Mouse (Mus musculus) CH12.LX (cell line): ENCODE results near the gene Prkag2. TPM values are rescaled to one million over a fixed set of nuclear protein-coding genes. Genes with fewer than 3 reads are reported as not detected.

Experiments used
- DNase-seq: peaks from one replicate; pipeline ENCODE4 v3.0.0-alpha.2; 2013; ENCODE audit errors: extremely low read depth
- H3K27ac ChIP-seq: 2 replicates; pipeline ENCODE4 v1.5.1; 2012; ENCODE audit warnings: low read depth, mild to moderate bottlenecking, control low read depth, moderate library complexity; ENCODE audit not compliant: insufficient read depth
- H3K27me3 ChIP-seq: replicated peaks from 2 replicates; pipeline ENCODE3; 2012; ENCODE audit warnings: inconsistent platforms
- H3K36me3 ChIP-seq, 2 experiments: replicated peaks in 1 of 2; 2 replicates each; pipeline versions ENCODE3 to v1.6.1; 2012; ENCODE audit warnings: inconsistent platforms in 1 of 2, low read length in 1 of 2, mild to moderate bottlenecking in 1 of 2, mixed read lengths in 1 of 2, moderate library complexity in 1 of 2; ENCODE audit not compliant: control insufficient read depth in 1 of 2, insufficient read depth in 1 of 2
- H3K4me1 ChIP-seq, 2 experiments: 2 replicates each; pipeline ENCODE4 v1.6.1; 2012; ENCODE audit warnings: inconsistent platforms in 1 of 2, moderate library complexity in 1 of 2; ENCODE audit not compliant: insufficient read depth in 2 of 2, control insufficient read depth in 1 of 2
- H3K4me2 ChIP-seq: 2 replicates; pipeline ENCODE4 v1.6.1; 2012; ENCODE audit warnings: low read depth, mild to moderate bottlenecking, control low read depth; ENCODE audit not compliant: poor library complexity, insufficient read depth, severe bottlenecking
- H3K4me3 ChIP-seq, 3 experiments: fragments of 150-350 bp in 1 of 3; sonication (generic) in 1 of 3; replicated peaks in 1 of 3; 2 replicates each; pipeline versions ENCODE3 to v1.5.1; 2011 to 2012; ENCODE audit warnings: low read depth in 2 of 3, low read length in 2 of 3, mild to moderate bottlenecking in 2 of 3, moderate library complexity in 2 of 3, control low read depth in 1 of 3, improper control_type of control experiment in 1 of 3, inconsistent platforms in 1 of 3, mixed read lengths in 1 of 3; ENCODE audit not compliant: poor library complexity in 1 of 3
- H3K79me2 ChIP-seq: replicated peaks from 2 replicates; pipeline ENCODE4 v1.6.1; 2012; ENCODE audit warnings: mild to moderate bottlenecking, moderate library complexity; ENCODE audit not compliant: control insufficient read depth, poor library complexity, insufficient read depth, severe bottlenecking; ENCODE audit errors: extremely low read depth
- H3K9ac ChIP-seq: 2 replicates; pipeline ENCODE4 v1.6.1; 2012; ENCODE audit warnings: low read depth, mild to moderate bottlenecking, control low read depth, moderate library complexity; ENCODE audit not compliant: insufficient read depth
- H3K9me3 ChIP-seq: replicated peaks from 2 replicates; pipeline ENCODE3; 2012; ENCODE audit warnings: low read length, inconsistent platforms, mixed read lengths
- CTCF ChIP-seq, 2 experiments: IDR thresholded peaks in 1 of 2; conservative IDR thresholded peaks in 1 of 2; 2 replicates each; pipeline ENCODE4 v1.5.1; 2011 to 2012; ENCODE audit warnings: low read depth in 2 of 2, low read length in 2 of 2, improper control_type of control experiment in 1 of 2, inconsistent platforms in 1 of 2, mild to moderate bottlenecking in 1 of 2, moderate library complexity in 1 of 2
- E2F4 ChIP-seq: IDR thresholded peaks from 2 replicates; pipeline ENCODE4 v1.6.1; 2011; ENCODE audit warnings: low read depth, low read length, improper control_type of control experiment; ENCODE audit not compliant: insufficient replicate concordance
- ETS1 ChIP-seq: conservative IDR thresholded peaks from 2 replicates; pipeline ENCODE4 v1.6.1; 2012; ENCODE audit warnings: low read depth, mild to moderate bottlenecking, inconsistent platforms, low read length, improper control_type of control experiment, moderate library complexity
- HCFC1 ChIP-seq: IDR thresholded peaks from 2 replicates; pipeline ENCODE4 v1.6.1; 2012; ENCODE audit warnings: low read depth, mild to moderate bottlenecking, inconsistent platforms, low read length, improper control_type of control experiment
- IRF4 ChIP-seq: IDR thresholded peaks from 2 replicates; pipeline ENCODE4 v1.6.1; 2014; ENCODE audit warnings: low read depth, mild to moderate bottlenecking, inconsistent platforms, low read length, improper control_type of control experiment
- JUND ChIP-seq: conservative IDR thresholded peaks from 2 replicates; pipeline ENCODE4 v1.6.1; 2011; ENCODE audit warnings: low read depth, low read length, improper control_type of control experiment
- KAT2A ChIP-seq: IDR thresholded peaks from 2 replicates; pipeline ENCODE4 v1.6.1; 2012; ENCODE audit warnings: low read length, improper control_type of control experiment, inconsistent platforms; ENCODE audit not compliant: insufficient replicate concordance
- MAX ChIP-seq: IDR thresholded peaks from 2 replicates; pipeline ENCODE4 v1.6.1; 2011; ENCODE audit warnings: low read length, improper control_type of control experiment
- MAZ ChIP-seq: IDR thresholded peaks from 2 replicates; pipeline ENCODE4 v1.6.1; 2012; ENCODE audit warnings: low read depth, mild to moderate bottlenecking, inconsistent platforms, low read length, improper control_type of control experiment, moderate library complexity
- MYC ChIP-seq: IDR thresholded peaks from 2 replicates; pipeline ENCODE4 v1.6.1; 2011; ENCODE audit warnings: low read depth, mild to moderate bottlenecking, improper control_type of control experiment, low read length
- NELFE ChIP-seq: IDR thresholded peaks from 2 replicates; pipeline ENCODE4 v1.6.1; 2011; ENCODE audit warnings: low read depth, low read length, improper control_type of control experiment
- POLR2AphosphoS2 ChIP-seq: IDR thresholded peaks from 2 replicates; pipeline ENCODE4 v1.6.1; 2011; ENCODE audit warnings: low read depth, low read length, improper control_type of control experiment
- RCOR1 ChIP-seq: conservative IDR thresholded peaks from 2 replicates; pipeline ENCODE4 v1.6.1; 2012; ENCODE audit warnings: low read depth, mild to moderate bottlenecking, inconsistent platforms, low read length, improper control_type of control experiment
- SIN3A ChIP-seq: IDR thresholded peaks from 2 replicates; pipeline ENCODE4 v1.6.1; 2012; ENCODE audit warnings: low read length, improper control_type of control experiment, inconsistent platforms
- SMC3 ChIP-seq: IDR thresholded peaks from 2 replicates; pipeline ENCODE4 v1.6.1; 2011; ENCODE audit warnings: low read depth, low read length, improper control_type of control experiment
- USF1 ChIP-seq: IDR thresholded peaks from 2 replicates; pipeline ENCODE4 v1.6.1; 2014; ENCODE audit warnings: low read depth, mild to moderate bottlenecking, inconsistent platforms, low read length, improper control_type of control experiment
- dilution Hi-C: fragments of 300-500 bp; cut with MboI; formaldehyde crosslinking; loops from 2 replicates; pipeline ENCODE4 v1.14.3; 2020; ENCODE audit warnings: low sequenced_read_pairs; ENCODE audit not compliant: extremely low pct_unique_long_range_greater_than_20kb, extremely low pct_ligation_motif_present
- in situ Hi-C: fragments of 300-500 bp; cut with MboI; formaldehyde crosslinking; loops from 3 replicates; pipeline ENCODE4 v1.14.3; 2019; ENCODE audit warnings: low sequenced_read_pairs, low pct_ligation_motif_present, low pct_unique_long_range_greater_than_20kb, mixed read lengths
- polyA plus RNA-seq: library from polyadenylated mRNA; unstranded; fragments of >175 nt; gene quantifications from 2 replicates; pipeline ENCODE4 v1.2.1, GENCODE M21; 2012; ENCODE audit warnings: low read depth; ENCODE audit not compliant: insufficient read length
- total RNA-seq, 2 experiments: library from RNA; depleted of rRNA; stranded (reverse); fragments of 300-350 nt in 1 of 2; fragments of >200 nt in 1 of 2; gene quantifications; 2 replicates each; pipeline ENCODE4 v1.2.3; 2012 to 2014

The Prkag2 gene
- total and polyA plus RNA-seq, 3 experiments = 4.6 to 21.2 (median 8.8) TPM

- no peak overlapping the region for H3K4me3 ChIP-seq
- H3K9me3 ChIP-seq = no peaks in the 10 kb centered on the region
- no peaks in the 10 kb centered on the region for H3K27me3 ChIP-seq
- H3K79me2 ChIP-seq = no peaks in the 10 kb centered on the region
- dilution Hi-C loops = no loop called here
- DNase-seq = no peak
- H3K4me2 ChIP-seq = 0 out of 2 replicates have a peak overlapping the region, but pooled peaks have one; percentile 31
- no peak overlapping the region for H3K9ac ChIP-seq
- no peaks in the 10 kb centered on the region for H3K36me3 ChIP-seq
- in situ Hi-C loops = no loop called here
- TF ChIP-seq MYC (no peak), MAZ (no peak), E2F4 (no peak), SMC3 (no peak), JUND (no peak), IRF4 (no peak)
- TF ChIP-seq, all 38 proteins: peak for 0
- peaks cover 4 to 51% of the 10 kb centered on the region in 2 experiments for H3K4me1 ChIP-seq
- H3K27ac ChIP-seq = no peak overlapping the region
Measured at GRCm38 (mm10) chr5:25062506-25063132, 37.8 kb downstream of the Prkag2 start.

- H3K9me3 ChIP-seq = no peaks in the 10 kb centered on the region
- H3K4me3 ChIP-seq = no peak overlapping the region
- no peaks in the 10 kb centered on the region for H3K79me2 ChIP-seq
- TF ChIP-seq CTCF (conservative IDR thresholded peaks at IDR 0.05 in 1 of 2, IDR thresholded peaks at IDR 0.05 in 1 of 2; ENCODE audit: low read depth in 2 of 2, low read length in 2 of 2) (no peak), SIN3A (no peak), NELFE (no peak), KAT2A (no peak), POLR2AphosphoS2 (no peak), ETS1 (no peak), RCOR1 (no peak), HCFC1 (no peak), MAX (no peak), USF1 (no peak)
- no peaks in the 10 kb centered on the region for H3K36me3 ChIP-seq
- no peak overlapping the region for H3K4me2 ChIP-seq
- dilution Hi-C loops (no loop called here), in situ Hi-C loops (no loop called here)
- H3K4me1 ChIP-seq = peaks cover 0 to 27% of the 10 kb centered on the region in 2 experiments; a peak in 3 of 4 replicates
- no peak overlapping the region for H3K9ac ChIP-seq
- DNase-seq = no peak
- H3K27ac ChIP-seq = no peak overlapping the region
- H3K27me3 ChIP-seq = no peaks in the 10 kb centered on the region
Measured at GRCm38 (mm10) chr5:25058853-25059741, 41.3 kb downstream of the Prkag2 start.
